Mouse (Mus musculus) cortical plate, adult 2 months (tissue): ENCODE measurements around the gene Slc27a1.

Experiments used
- CTCF ChIP-seq: fragments of 200-500 bp; IDR thresholded peaks from 2 replicates; pipeline ENCODE4 v1.5.1; 2011; ENCODE audit warnings: mild to moderate bottlenecking, control low read depth, low read length; ENCODE audit not compliant: insufficient read depth; ENCODE audit errors: extremely low read depth
- POLR2A ChIP-seq: fragments of 200-500 bp; IDR thresholded peaks from 2 replicates; pipeline ENCODE4 v1.6.1; 2011; ENCODE audit warnings: mild to moderate bottlenecking, low read length, control low read depth; ENCODE audit not compliant: insufficient read depth; ENCODE audit errors: extremely low read depth

- TF ChIP-seq CTCF (no peak), POLR2A (no peak)
Measured at GRCm38 (mm10) chr8:71568941-71569340, 259 bp downstream of the Slc27a1 start.
